Mouse (Mus musculus): Measurements from ENCODE around the gene Tmem217.
"Not testable (repeated sequence)": the region's sequence is repeated elsewhere in the genome, so short reads cannot be mapped to it uniquely, and the experiment has no call there.

GRCm38 (mm10) chr17:29497481-29497880 lies 54.7 kb downstream of the Tmem217 start:
- TF ChIP-seq EP300 (IDR thresholded peaks at IDR 0.05; ENCODE audit: insufficient read depth, low read depth, low read length); CTCF (IDR thresholded peaks at IDR 0.05; ENCODE audit: low read depth, low read length): not testable (repeated sequence)

Data from ES-Bruce4 (cell line).